Mouse (Mus musculus): ENCODE measurements around the gene Btg2. TPM values are rescaled to one million over a fixed set of nuclear protein-coding genes. Genes with fewer than 3 reads are reported as not detected.

Gene Btg2
- polyA plus RNA-seq, 1 experiment: 13.8 TPM

GRCm38 (mm10) chr1:134084128-134084527 lies 5.2 kb upstream of the Btg2 start:
- Histone ChIP-seq H3K4me2 (ENCODE audit: low read depth) (no peak overlapping the region), H3K79me2 (ENCODE audit: control insufficient read depth, insufficient read depth) (no peaks in the 10 kb centered on the region), H3K4me3 (no peak overlapping the region), H3K36me3 (ENCODE audit: control insufficient read depth, insufficient read depth) (no peaks in the 10 kb centered on the region), H3ac (ENCODE audit: control insufficient read depth, insufficient read length) (no peak overlapping the region), H3K27me3 (ENCODE audit: control insufficient read depth, insufficient read depth, insufficient read length) (no peaks in the 10 kb centered on the region)
- no peak for TF ChIP-seq E2F4 (IDR thresholded peaks at IDR 0.05; ENCODE audit: insufficient read depth)
- TF ChIP-seq MYOG (IDR thresholded peaks at IDR 0.05; ENCODE audit: control insufficient read depth in 1 of 3, insufficient read depth in 1 of 3, insufficient read length in 2 of 3, low read depth in 2 of 3): no peak
- no peak for TF ChIP-seq REST (IDR thresholded peaks at IDR 0.05; ENCODE audit: insufficient read depth, insufficient read length)
- no peak for TF ChIP-seq SRF (IDR thresholded peaks at IDR 0.05; ENCODE audit: control insufficient read depth, insufficient read length, low read depth)
- TF ChIP-seq POLR2A (IDR thresholded peaks at IDR 0.05; ENCODE audit: insufficient read length, low read depth): no peak
- TF ChIP-seq CEBPB (IDR thresholded peaks at IDR 0.05; ENCODE audit: insufficient read depth, poor library complexity, severe bottlenecking): no peak
- TF ChIP-seq USF1 (IDR thresholded peaks at IDR 0.05; ENCODE audit: low read depth): no peak
- no peak for TF ChIP-seq TCF12 (IDR thresholded peaks at IDR 0.05; ENCODE audit: insufficient read depth, poor library complexity, severe bottlenecking)
- TF ChIP-seq POLR2AphosphoS2 (IDR thresholded peaks at IDR 0.05; ENCODE audit: insufficient read length, low read depth): no peak
- no peak for TF ChIP-seq MAX (IDR thresholded peaks at IDR 0.05; ENCODE audit: low read depth)
- no peak for TF ChIP-seq TCF3 (IDR thresholded peaks at IDR 0.05; ENCODE audit: insufficient read length, low read depth)
- no peak for TF ChIP-seq MYOD1 (IDR thresholded peaks at IDR 0.05; ENCODE audit: control insufficient read depth in 1 of 3, insufficient read length in 2 of 3, low read depth in 2 of 3)

- H3K4me3 ChIP-seq: no peak overlapping the region
- H3K36me3 ChIP-seq (ENCODE audit: control insufficient read depth, insufficient read depth): no peaks in the 10 kb centered on the region
- H3K27me3 ChIP-seq (ENCODE audit: control insufficient read depth, insufficient read depth, insufficient read length): no peaks in the 10 kb centered on the region
- H3K4me2 ChIP-seq (ENCODE audit: low read depth): peak overlapping the region; percentile 55
- peaks cover 1% of the 10 kb centered on the region for H3K79me2 ChIP-seq (ENCODE audit: control insufficient read depth, insufficient read depth)
- H3ac ChIP-seq (ENCODE audit: control insufficient read depth, insufficient read length): no peak overlapping the region
- TF ChIP-seq TCF3 (IDR thresholded peaks at IDR 0.05; ENCODE audit: insufficient read length, low read depth) (no peak), CEBPB (IDR thresholded peaks at IDR 0.05; ENCODE audit: insufficient read depth, poor library complexity, severe bottlenecking) (no peak), MAX (IDR thresholded peaks at IDR 0.05; ENCODE audit: low read depth) (no peak), MYOG (IDR thresholded peaks at IDR 0.05; ENCODE audit: control insufficient read depth in 1 of 3, insufficient read depth in 1 of 3, insufficient read length in 2 of 3, low read depth in 2 of 3) (no peak), MYOD1 (IDR thresholded peaks at IDR 0.05; ENCODE audit: control insufficient read depth in 1 of 3, insufficient read length in 2 of 3, low read depth in 2 of 3) (no peak), TCF12 (IDR thresholded peaks at IDR 0.05; ENCODE audit: insufficient read depth, poor library complexity, severe bottlenecking) (no peak), USF1 (IDR thresholded peaks at IDR 0.05; ENCODE audit: low read depth) (no peak), POLR2AphosphoS2 (IDR thresholded peaks at IDR 0.05; ENCODE audit: insufficient read length, low read depth) (no peak), REST (IDR thresholded peaks at IDR 0.05; ENCODE audit: insufficient read depth, insufficient read length) (no peak), E2F4 (IDR thresholded peaks at IDR 0.05; ENCODE audit: insufficient read depth) (no peak), SRF (IDR thresholded peaks at IDR 0.05; ENCODE audit: control insufficient read depth, insufficient read length, low read depth) (no peak), POLR2A (IDR thresholded peaks at IDR 0.05; ENCODE audit: insufficient read length, low read depth) (no peak)
These were observed 4.8 kb upstream of the Btg2 start for GRCm38 (mm10) chr1:134083676-134084075.

- Histone ChIP-seq H3K27me3 (ENCODE audit: control insufficient read depth, insufficient read depth, insufficient read length) (no peaks in the 10 kb centered on the region), H3K79me2 (ENCODE audit: control insufficient read depth, insufficient read depth) (peaks cover 8% of the 10 kb centered on the region), H3K4me3 (no peak overlapping the region), H3K4me2 (ENCODE audit: low read depth) (peak overlapping the region; percentile 55), H3K36me3 (ENCODE audit: control insufficient read depth, insufficient read depth) (no peaks in the 10 kb centered on the region), H3ac (ENCODE audit: control insufficient read depth, insufficient read length) (no peak overlapping the region)
- TF ChIP-seq TCF3 (IDR thresholded peaks at IDR 0.05; ENCODE audit: insufficient read length, low read depth) (no peak), REST (IDR thresholded peaks at IDR 0.05; ENCODE audit: insufficient read depth, insufficient read length) (no peak), POLR2A (IDR thresholded peaks at IDR 0.05; ENCODE audit: insufficient read length, low read depth) (no peak), CEBPB (IDR thresholded peaks at IDR 0.05; ENCODE audit: insufficient read depth, poor library complexity, severe bottlenecking) (no peak), MYOD1 (IDR thresholded peaks at IDR 0.05; ENCODE audit: control insufficient read depth in 1 of 3, insufficient read length in 2 of 3, low read depth in 2 of 3) (no peak), USF1 (IDR thresholded peaks at IDR 0.05; ENCODE audit: low read depth) (no peak), MAX (IDR thresholded peaks at IDR 0.05; ENCODE audit: low read depth) (no peak), E2F4 (IDR thresholded peaks at IDR 0.05; ENCODE audit: insufficient read depth) (no peak), MYOG (IDR thresholded peaks at IDR 0.05; ENCODE audit: control insufficient read depth in 1 of 3, insufficient read depth in 1 of 3, insufficient read length in 2 of 3, low read depth in 2 of 3) (no peak), TCF12 (IDR thresholded peaks at IDR 0.05; ENCODE audit: insufficient read depth, poor library complexity, severe bottlenecking) (no peak), POLR2AphosphoS2 (IDR thresholded peaks at IDR 0.05; ENCODE audit: insufficient read length, low read depth) (no peak), SRF (IDR thresholded peaks at IDR 0.05; ENCODE audit: control insufficient read depth, insufficient read length, low read depth) (no peak)
These were observed 4.1 kb upstream of the Btg2 start for GRCm38 (mm10) chr1:134082987-134083516.

- no peak overlapping the region for H3K4me3 ChIP-seq
- no peaks in the 10 kb centered on the region for H3K27me3 ChIP-seq (ENCODE audit: control insufficient read depth, insufficient read depth, insufficient read length)
- H3ac ChIP-seq (ENCODE audit: control insufficient read depth, insufficient read length): no peak overlapping the region
- peaks cover 27% of the 10 kb centered on the region for H3K79me2 ChIP-seq (ENCODE audit: control insufficient read depth, insufficient read depth)
- no peak for TF ChIP-seq POLR2A (IDR thresholded peaks at IDR 0.05; ENCODE audit: insufficient read length, low read depth)
- TF ChIP-seq TCF3 (IDR thresholded peaks at IDR 0.05; ENCODE audit: insufficient read length, low read depth): no peak
- TF ChIP-seq MAX (IDR thresholded peaks at IDR 0.05; ENCODE audit: low read depth): no peak
- no peak for TF ChIP-seq CEBPB (IDR thresholded peaks at IDR 0.05; ENCODE audit: insufficient read depth, poor library complexity, severe bottlenecking)
- H3K4me2 ChIP-seq (ENCODE audit: low read depth): no peak overlapping the region
- H3K36me3 ChIP-seq (ENCODE audit: control insufficient read depth, insufficient read depth): no peaks in the 10 kb centered on the region
These were observed 2.0 kb upstream of the Btg2 start for GRCm38 (mm10) chr1:134080881-134081450.

All from myocyte (in vitro differentiated cells).